Mouse (Mus musculus): ENCODE data around the gene Hs6st2.

Hs6st2 gene

DNA sequence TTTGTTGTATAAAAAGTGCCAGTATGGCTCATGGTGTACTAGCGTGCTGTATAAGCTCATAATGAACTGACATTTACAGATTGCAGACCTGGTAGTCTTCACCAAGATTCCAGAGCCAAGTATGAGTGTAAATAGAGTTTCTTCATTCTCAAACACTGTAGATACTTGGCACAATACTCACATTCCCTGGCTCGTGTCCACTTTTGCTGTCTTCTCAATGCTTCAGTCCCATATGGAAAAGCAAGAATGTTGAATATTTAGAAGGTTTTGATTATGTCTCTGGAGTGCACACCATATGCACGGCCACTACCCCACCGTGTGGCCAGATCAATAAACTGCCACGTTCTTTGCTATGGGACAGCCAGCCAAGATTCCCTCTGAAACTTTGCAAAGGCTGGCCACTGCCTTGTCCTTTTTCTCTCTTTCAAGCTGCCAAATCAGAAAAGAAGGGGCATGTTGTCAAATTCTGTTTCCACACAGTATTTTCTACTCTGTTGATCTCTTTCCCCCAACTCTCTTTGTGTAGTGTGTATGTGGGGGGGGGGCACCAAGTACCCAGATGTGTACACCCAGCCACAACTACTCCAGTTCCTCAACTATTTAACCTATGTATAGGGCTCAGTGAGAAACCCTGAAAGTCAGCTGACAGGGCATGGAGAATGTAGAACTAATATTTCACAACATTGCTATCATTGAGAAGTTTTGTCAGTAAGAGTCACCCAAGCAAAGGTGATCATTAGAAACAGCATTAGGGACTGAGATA is 309.0 kb downstream of the Hs6st2 start:
- DNase-seq (ENCODE audit: extremely low spot score, low read depth, low spot score) = no peak

DNA sequence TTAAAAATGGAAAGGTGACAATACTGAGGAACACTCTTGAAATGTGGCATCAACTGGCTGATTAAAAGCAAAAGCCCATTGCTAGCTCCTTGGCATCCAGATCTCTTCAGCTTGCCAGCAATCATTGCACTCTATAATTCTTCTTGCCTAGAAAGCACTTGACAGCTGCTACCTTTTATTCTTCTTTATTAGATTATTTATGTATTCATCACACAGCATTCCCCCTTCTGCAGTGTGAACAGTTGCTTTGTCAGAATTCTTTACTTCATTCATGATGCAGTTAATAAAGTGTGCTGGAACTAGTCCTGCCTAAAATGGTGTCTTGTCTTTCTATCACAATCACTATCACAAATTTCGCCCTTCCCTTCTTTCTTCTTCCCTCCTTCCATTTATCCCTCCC is 332.0 kb downstream of the Hs6st2 start:
- DNase-seq (ENCODE audit: extremely low spot score, low read depth, low spot score) = no peak

DNA sequence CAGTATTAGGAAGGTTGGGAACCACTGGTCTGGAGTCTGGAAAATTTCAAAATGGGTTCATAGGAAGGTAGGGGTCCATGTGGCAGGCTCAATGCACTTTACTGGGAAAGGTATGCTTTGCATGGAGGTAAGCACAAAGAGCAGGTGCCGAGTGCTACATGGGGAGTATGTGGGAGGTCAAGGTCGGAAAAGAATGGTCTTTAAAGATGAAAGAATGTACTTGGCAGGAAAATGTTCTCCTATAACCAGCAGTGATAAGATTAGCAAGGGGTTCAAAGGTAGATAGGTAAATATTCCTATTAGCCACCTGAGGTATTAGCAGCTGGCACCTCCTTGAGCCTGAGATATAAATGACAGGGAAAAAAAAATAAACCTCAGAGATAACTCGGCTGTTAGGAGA is 338.1 kb downstream of the Hs6st2 start:
- no peak for DNase-seq (ENCODE audit: extremely low spot score, low read depth, low spot score)
